Mouse (Mus musculus) CH12.LX (cell line): Measurements from ENCODE around the gene Cracr2a. TPM values are rescaled to one million over a fixed set of nuclear protein-coding genes. Genes with fewer than 3 reads are reported as not detected.

ENCODE experiments used
- DNase-seq: peaks from one replicate; pipeline ENCODE4 v3.0.0-alpha.2; 2013; ENCODE audit errors: extremely low read depth
- H3K27ac ChIP-seq: 2 replicates; pipeline ENCODE4 v1.5.1; 2012; ENCODE audit warnings: low read depth, mild to moderate bottlenecking, control low read depth, moderate library complexity; ENCODE audit not compliant: insufficient read depth
- H3K27me3 ChIP-seq: replicated peaks from 2 replicates; pipeline ENCODE3; 2012; ENCODE audit warnings: inconsistent platforms
- H3K36me3 ChIP-seq, 2 experiments: replicated peaks in 1 of 2; 2 replicates each; pipeline versions ENCODE3 to v1.6.1; 2012; ENCODE audit warnings: inconsistent platforms in 1 of 2, low read length in 1 of 2, mild to moderate bottlenecking in 1 of 2, mixed read lengths in 1 of 2, moderate library complexity in 1 of 2; ENCODE audit not compliant: control insufficient read depth in 1 of 2, insufficient read depth in 1 of 2
- H3K4me1 ChIP-seq, 2 experiments: 2 replicates each; pipeline ENCODE4 v1.6.1; 2012; ENCODE audit warnings: inconsistent platforms in 1 of 2, moderate library complexity in 1 of 2; ENCODE audit not compliant: insufficient read depth in 2 of 2, control insufficient read depth in 1 of 2
- H3K4me2 ChIP-seq: 2 replicates; pipeline ENCODE4 v1.6.1; 2012; ENCODE audit warnings: low read depth, mild to moderate bottlenecking, control low read depth; ENCODE audit not compliant: poor library complexity, insufficient read depth, severe bottlenecking
- H3K4me3 ChIP-seq, 3 experiments: fragments of 150-350 bp in 1 of 3; sonication (generic) in 1 of 3; replicated peaks in 1 of 3; 2 replicates each; pipeline versions ENCODE3 to v1.5.1; 2011 to 2012; ENCODE audit warnings: low read depth in 2 of 3, low read length in 2 of 3, mild to moderate bottlenecking in 2 of 3, moderate library complexity in 2 of 3, control low read depth in 1 of 3, improper control_type of control experiment in 1 of 3, inconsistent platforms in 1 of 3, mixed read lengths in 1 of 3; ENCODE audit not compliant: poor library complexity in 1 of 3
- H3K79me2 ChIP-seq: replicated peaks from 2 replicates; pipeline ENCODE4 v1.6.1; 2012; ENCODE audit warnings: mild to moderate bottlenecking, moderate library complexity; ENCODE audit not compliant: control insufficient read depth, poor library complexity, insufficient read depth, severe bottlenecking; ENCODE audit errors: extremely low read depth
- H3K9ac ChIP-seq: 2 replicates; pipeline ENCODE4 v1.6.1; 2012; ENCODE audit warnings: low read depth, mild to moderate bottlenecking, control low read depth, moderate library complexity; ENCODE audit not compliant: insufficient read depth
- H3K9me3 ChIP-seq: replicated peaks from 2 replicates; pipeline ENCODE3; 2012; ENCODE audit warnings: low read length, inconsistent platforms, mixed read lengths
- CHD2 ChIP-seq: IDR thresholded peaks from 2 replicates; pipeline ENCODE4 v1.6.1; 2011; ENCODE audit warnings: low read length, improper control_type of control experiment
- CTCF ChIP-seq, 2 experiments: IDR thresholded peaks in 1 of 2; conservative IDR thresholded peaks in 1 of 2; 2 replicates each; pipeline ENCODE4 v1.5.1; 2011 to 2012; ENCODE audit warnings: low read depth in 2 of 2, low read length in 2 of 2, improper control_type of control experiment in 1 of 2, inconsistent platforms in 1 of 2, mild to moderate bottlenecking in 1 of 2, moderate library complexity in 1 of 2
- EP300 ChIP-seq: IDR thresholded peaks from 2 replicates; pipeline ENCODE4 v1.6.1; 2011; ENCODE audit warnings: low read length, improper control_type of control experiment
- ETS1 ChIP-seq: conservative IDR thresholded peaks from 2 replicates; pipeline ENCODE4 v1.6.1; 2012; ENCODE audit warnings: low read depth, mild to moderate bottlenecking, inconsistent platforms, low read length, improper control_type of control experiment, moderate library complexity
- GABPA ChIP-seq: IDR thresholded peaks from 2 replicates; pipeline ENCODE4 v1.6.1; 2012; ENCODE audit warnings: low read depth, low read length, improper control_type of control experiment, inconsistent platforms; ENCODE audit not compliant: insufficient replicate concordance
- JUND ChIP-seq: conservative IDR thresholded peaks from 2 replicates; pipeline ENCODE4 v1.6.1; 2011; ENCODE audit warnings: low read depth, low read length, improper control_type of control experiment
- MAFK ChIP-seq: IDR thresholded peaks from 2 replicates; pipeline ENCODE4 v1.6.1; 2011; ENCODE audit warnings: low read length, improper control_type of control experiment; ENCODE audit not compliant: insufficient replicate concordance
- MAX ChIP-seq: IDR thresholded peaks from 2 replicates; pipeline ENCODE4 v1.6.1; 2011; ENCODE audit warnings: low read length, improper control_type of control experiment
- MXI1 ChIP-seq: IDR thresholded peaks from 2 replicates; pipeline ENCODE4 v1.6.1; 2011; ENCODE audit warnings: mild to moderate bottlenecking, low read depth, low read length, improper control_type of control experiment
- MYC ChIP-seq: IDR thresholded peaks from 2 replicates; pipeline ENCODE4 v1.6.1; 2011; ENCODE audit warnings: low read depth, mild to moderate bottlenecking, improper control_type of control experiment, low read length
- NELFE ChIP-seq: IDR thresholded peaks from 2 replicates; pipeline ENCODE4 v1.6.1; 2011; ENCODE audit warnings: low read depth, low read length, improper control_type of control experiment
- TBP ChIP-seq: conservative IDR thresholded peaks from 2 replicates; pipeline ENCODE4 v1.6.1; 2011; ENCODE audit warnings: low read depth, low read length, improper control_type of control experiment
- UBTF ChIP-seq: IDR thresholded peaks from 2 replicates; pipeline ENCODE4 v1.6.1; 2012; ENCODE audit warnings: low read depth, mild to moderate bottlenecking, inconsistent platforms, low read length, improper control_type of control experiment, moderate library complexity
- ZKSCAN1 ChIP-seq: IDR thresholded peaks from 2 replicates; pipeline ENCODE4 v1.6.1; 2012; ENCODE audit warnings: low read depth, inconsistent platforms, low read length, improper control_type of control experiment, borderline replicate concordance
- dilution Hi-C: fragments of 300-500 bp; cut with MboI; formaldehyde crosslinking; loops from 2 replicates; pipeline ENCODE4 v1.14.3; 2020; ENCODE audit warnings: low sequenced_read_pairs; ENCODE audit not compliant: extremely low pct_unique_long_range_greater_than_20kb, extremely low pct_ligation_motif_present
- in situ Hi-C: fragments of 300-500 bp; cut with MboI; formaldehyde crosslinking; loops from 3 replicates; pipeline ENCODE4 v1.14.3; 2019; ENCODE audit warnings: low sequenced_read_pairs, low pct_ligation_motif_present, low pct_unique_long_range_greater_than_20kb, mixed read lengths
- polyA plus RNA-seq: library from polyadenylated mRNA; unstranded; fragments of >175 nt; gene quantifications from 2 replicates; pipeline ENCODE4 v1.2.1, GENCODE M21; 2012; ENCODE audit warnings: low read depth; ENCODE audit not compliant: insufficient read length
- total RNA-seq, 2 experiments: library from RNA; depleted of rRNA; stranded (reverse); fragments of 300-350 nt in 1 of 2; fragments of >200 nt in 1 of 2; gene quantifications; 2 replicates each; pipeline ENCODE4 v1.2.3; 2012 to 2014

Cracr2a gene
- total and polyA plus RNA-seq, 3 experiments: 1.2 to 1.6 (median 1.5) TPM

GRCm38 (mm10) chr6:127565951-127566732 lies 5.0 kb downstream of the Cracr2a start:
- Histone ChIP-seq H3K79me2 (no peaks in the 10 kb centered on the region), H3K4me1 (peaks cover 9 to 13% of the 10 kb centered on the region in 2 experiments)
- dilution Hi-C loops: no loop called here

GRCm38 (mm10) chr6:127571849-127572550 lies 10.9 kb downstream of the Cracr2a start:
- H3K36me3 ChIP-seq: peaks cover 0 to 7% of the 10 kb centered on the region in 2 experiments
- H3K9ac ChIP-seq: no peak overlapping the region
- no peak overlapping the region for H3K4me3 ChIP-seq
- TF ChIP-seq MAFK (no peak), ZKSCAN1 (no peak), JUND (no peak), GABPA (no peak), UBTF (no peak), CTCF (conservative IDR thresholded peaks at IDR 0.05 in 1 of 2, IDR thresholded peaks at IDR 0.05 in 1 of 2; ENCODE audit: low read depth in 2 of 2, low read length in 2 of 2) (no peak), TBP (no peak), MYC (no peak), MXI1 (no peak), ETS1 (no peak), EP300 (no peak)
- no peaks in the 10 kb centered on the region for H3K27me3 ChIP-seq
- DNase-seq: no peak
- H3K4me2 ChIP-seq: no peak overlapping the region
- no peak overlapping the region for H3K27ac ChIP-seq
- no peaks in the 10 kb centered on the region for H3K79me2 ChIP-seq
- no peaks in the 10 kb centered on the region for H3K9me3 ChIP-seq
- in situ Hi-C loops: no loop called here
- dilution Hi-C loops: no loop called here
- H3K4me1 ChIP-seq: peaks cover 2 to 16% of the 10 kb centered on the region in 2 experiments

More at GRCm38 (mm10) chr6:127565951-127566732, 5.0 kb downstream of the Cracr2a start:
- no peaks in the 10 kb centered on the region for H3K9me3 ChIP-seq
- no peak overlapping the region for H3K9ac ChIP-seq
- DNase-seq: no peak
- H3K36me3 ChIP-seq: peaks cover 0 to 10% of the 10 kb centered on the region in 2 experiments
- TF ChIP-seq NELFE (no peak), CHD2 (no peak), MAX (peak; percentile 26; the same call in 1 of the 2 replicates)
- no peaks in the 10 kb centered on the region for H3K27me3 ChIP-seq
- H3K4me3 ChIP-seq: no peak overlapping the region
- H3K27ac ChIP-seq: no peak overlapping the region
- in situ Hi-C loops: no loop called here
- H3K4me2 ChIP-seq: no peak overlapping the region
